Mouse (Mus musculus) adrenal gland, adult 18-20 months (tissue): ENCODE measurements at regions not wholly inside any gene's neighbourhood (a gene's known extent, or its start where the extent isn't known, plus 50 kb on each side); places are given as distances from the start of the nearest gene placed in this dataset.
A peak's percentile ranks its signal among the peaks of the same experiment; 100 is the strongest.

Source experiments
- DNase-seq, 2 experiments: peaks; one replicate each; pipeline ENCODE4 v3.0.0; 2021 to 2022; ENCODE audit warnings: low spot score in 2 of 2

DNA sequence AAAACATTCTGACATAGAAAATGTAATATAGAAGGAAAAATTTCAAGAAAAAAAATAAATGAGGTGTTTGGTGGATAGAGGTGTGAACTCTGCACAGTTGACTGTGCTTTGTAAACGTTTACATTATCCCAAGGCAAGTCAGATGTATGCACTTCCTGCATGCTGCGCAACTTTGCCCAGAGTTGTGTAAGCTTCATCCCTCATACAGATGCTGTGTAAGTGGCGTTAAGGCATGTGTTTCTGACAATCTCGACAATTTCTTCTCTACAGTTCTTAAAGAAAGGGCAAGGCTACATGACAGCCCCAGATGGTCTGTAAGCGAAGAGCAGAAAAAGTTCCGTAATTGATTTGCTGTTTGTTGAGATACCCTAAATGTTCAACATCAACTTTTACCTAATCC, 476.6 kb upstream of the Pitx2 start:
- no peak for DNase-seq

DNA sequence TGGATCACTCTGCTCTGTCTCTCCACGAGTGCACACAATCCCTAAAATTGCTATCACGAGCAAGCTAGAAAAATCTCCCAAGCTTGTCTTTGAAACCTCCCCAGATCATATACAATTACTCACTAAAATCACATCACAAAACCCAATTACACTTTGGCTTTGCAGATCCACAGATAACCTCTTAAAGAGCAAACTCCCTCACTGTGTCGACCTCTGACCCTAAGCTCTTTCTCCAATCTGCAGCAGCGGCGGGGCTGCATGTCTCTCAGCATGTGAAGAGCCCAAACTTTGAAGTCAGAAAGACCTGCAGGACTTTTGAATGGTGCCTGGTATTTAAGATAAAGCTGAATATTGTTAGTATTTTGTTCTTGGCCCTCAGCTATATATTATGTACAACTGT, 479.4 kb upstream of the Pitx2 start:
- no peak for DNase-seq

DNA sequence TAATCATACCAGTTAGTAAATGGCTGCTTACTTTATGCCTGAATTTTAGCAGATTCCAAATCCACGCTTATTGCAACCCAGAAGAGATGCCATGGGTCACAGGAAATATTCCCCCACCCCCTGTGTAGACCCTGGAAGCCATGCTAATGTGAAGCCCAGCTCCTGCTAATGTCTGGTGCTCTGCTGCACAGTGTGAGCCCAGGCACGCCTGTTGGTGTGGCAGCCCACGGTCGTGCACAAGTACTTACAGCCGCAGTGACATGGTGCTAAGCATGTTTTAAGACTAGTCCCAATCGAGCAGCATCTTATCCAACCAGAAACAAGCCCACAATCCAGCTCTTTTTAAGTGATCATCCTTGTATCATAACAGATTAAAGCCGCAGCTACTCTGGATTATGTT, 480.5 kb upstream of the Pitx2 start:
- no peak for DNase-seq

DNA sequence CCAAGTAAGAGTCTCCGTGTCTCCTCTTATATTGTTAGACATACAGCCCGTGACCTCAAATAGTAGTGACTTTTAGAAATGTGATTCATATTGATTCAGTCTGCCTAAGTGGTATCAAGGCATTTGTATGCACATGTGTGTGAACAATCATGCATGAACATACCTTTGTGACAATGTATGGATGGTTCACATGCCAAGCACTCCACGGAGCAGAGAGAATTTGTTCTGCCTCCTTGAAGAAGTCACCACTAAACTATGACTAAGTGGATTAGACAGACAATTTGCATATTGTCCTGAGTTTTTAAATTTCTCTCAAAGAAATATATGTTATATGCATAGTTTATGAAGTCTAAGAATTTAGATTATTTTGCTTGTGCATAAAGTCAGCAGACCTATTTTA, 492.4 kb upstream of the Pitx2 start:
- DNase-seq, result no peak

DNA sequence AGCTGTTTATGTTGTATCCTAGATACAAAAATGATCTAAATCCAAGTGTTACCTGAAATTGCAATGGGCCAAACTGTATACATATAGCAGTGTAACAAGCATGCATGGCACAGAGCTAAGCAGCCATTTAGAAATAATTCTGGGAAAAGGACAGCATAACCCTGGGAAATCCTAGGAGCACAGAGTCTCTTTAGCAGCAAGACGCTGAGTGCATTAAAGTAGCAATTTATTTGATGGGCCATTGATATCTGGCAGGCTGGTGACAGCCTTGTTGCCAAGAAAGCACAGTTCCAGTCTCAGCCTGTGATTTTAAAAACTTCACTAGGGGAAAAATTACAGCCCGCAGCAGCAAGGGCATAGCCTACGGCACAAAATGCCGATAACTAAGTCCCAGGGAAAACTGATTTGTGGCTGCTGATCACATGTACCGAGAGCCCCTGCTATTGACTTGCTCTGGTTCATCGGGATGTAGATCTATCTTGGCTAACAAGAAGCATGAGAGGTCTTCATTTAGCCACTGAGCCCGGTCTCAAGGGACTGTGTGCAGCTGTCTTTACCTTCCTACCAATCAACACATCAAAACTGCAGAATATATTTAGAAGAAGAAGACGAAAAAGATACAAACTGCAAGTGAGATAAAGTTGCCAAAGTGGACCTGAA, 531.1 kb upstream of the Pitx2 start:
- no peak for DNase-seq

DNA sequence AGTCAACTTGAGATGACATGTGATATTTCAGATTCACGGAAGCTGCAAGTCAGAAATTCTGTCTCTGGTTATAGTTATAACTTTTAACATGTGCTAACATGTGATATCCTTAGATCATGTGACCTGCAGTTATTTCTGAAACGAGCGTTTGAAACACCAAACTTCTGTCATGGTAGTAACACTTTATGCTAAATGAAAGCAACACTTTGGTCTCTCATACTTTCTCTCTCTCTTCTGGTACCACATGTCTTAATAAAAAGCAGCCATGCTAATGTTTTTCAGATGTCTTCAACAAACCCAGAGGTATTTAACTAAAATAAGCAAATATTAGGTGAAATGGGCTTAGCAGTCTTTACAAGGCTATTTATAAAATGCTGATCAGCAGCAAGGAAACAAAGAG, 534.5 kb upstream of the Pitx2 start:
- no peak for DNase-seq

DNA sequence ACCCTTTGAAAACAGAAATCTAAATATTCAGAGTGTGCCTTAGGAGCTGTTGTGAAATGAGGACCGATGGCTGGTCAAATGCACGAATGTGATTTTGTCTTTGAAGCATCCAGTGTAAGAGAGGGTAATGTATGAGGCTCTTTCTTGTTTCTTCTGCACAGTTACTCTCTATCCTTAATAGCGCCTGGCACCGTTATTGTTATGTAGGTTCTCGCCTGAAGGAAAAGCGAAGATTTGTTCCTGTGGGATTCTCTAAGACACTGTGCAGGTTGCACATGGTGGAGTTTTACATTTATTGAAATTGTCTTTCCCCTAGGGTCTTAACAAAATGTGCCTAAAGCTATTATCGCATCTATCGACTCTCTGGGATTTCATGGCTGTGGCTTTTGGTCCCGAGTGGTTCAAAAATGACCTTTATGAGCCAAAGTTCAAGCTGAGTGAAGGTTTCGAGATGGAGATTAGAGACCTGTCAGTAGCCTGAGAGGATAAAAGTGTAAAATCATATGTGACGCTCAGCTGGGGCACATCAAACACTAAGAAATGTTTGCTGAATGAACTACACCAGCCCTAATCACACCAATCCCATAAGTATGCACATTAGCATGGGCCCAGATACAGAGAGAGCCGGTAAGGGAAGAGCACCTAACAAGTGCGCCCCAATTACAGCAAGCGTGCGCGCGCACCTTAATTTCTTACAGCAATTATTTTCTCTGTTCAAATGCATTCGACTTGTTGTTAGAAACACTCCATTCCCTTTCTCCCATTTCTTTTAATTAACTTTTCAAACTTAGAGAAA, 562.5 kb upstream of the Pitx2 start:
- no peak for DNase-seq

DNA sequence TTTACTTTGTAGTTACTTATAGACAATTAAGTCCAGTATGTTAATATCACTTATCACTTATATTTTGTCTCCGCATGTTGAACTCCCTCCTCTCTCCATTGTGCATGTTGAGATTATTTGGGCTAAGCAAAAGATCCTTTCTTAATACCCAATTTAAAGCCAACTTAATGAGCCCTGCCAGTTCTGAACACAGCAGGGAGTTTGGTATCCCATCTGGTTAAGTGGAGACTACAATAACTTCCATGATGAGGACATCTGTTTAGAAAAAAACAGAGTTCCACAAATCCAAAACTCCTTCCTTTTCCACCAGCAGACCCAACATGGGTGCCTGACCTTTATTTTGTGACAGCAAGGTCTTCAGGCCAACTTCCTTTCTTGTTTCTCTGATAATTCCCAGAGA, 572.0 kb upstream of the Pitx2 start:
- DNase-seq, result no peak

DNA sequence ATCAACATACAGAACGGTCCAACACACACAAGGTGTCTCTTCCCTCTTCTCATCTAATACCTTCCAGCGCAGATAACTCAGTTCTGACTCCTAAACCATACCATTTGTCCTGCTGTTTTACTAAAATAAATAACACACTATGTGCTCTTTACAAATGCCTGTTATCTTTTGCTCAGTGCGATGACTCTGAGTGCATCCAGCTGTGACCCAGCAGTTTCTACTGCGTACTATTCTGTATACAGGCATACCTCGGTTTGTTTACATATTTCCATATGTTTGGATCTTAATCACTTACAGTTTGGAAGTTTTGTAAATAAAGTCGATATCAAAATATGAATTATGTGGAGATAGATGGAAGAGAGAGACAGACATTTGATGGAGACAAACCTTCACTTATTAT, 583.0 kb upstream of the Pitx2 start:
- no peak for DNase-seq

DNA sequence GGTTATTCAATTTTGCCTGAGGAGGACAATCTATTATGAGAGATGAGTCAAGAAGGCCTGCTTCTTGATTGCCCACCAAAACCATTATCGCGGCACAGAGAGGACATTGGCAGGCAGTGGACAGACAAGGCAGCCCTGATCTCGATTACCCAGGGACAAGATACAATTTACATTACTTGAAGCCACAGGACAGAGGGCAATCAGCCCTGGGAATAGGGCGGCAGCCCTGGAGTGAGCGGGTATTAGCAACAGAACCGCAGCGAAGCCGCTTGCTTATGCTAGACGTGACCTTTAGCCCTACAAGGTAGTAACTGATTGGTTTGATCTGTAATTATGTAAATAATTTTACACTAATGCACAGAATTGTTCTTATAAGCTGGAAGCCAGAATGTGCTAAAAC, 586.0 kb upstream of the Pitx2 start:
- no peak for DNase-seq

DNA sequence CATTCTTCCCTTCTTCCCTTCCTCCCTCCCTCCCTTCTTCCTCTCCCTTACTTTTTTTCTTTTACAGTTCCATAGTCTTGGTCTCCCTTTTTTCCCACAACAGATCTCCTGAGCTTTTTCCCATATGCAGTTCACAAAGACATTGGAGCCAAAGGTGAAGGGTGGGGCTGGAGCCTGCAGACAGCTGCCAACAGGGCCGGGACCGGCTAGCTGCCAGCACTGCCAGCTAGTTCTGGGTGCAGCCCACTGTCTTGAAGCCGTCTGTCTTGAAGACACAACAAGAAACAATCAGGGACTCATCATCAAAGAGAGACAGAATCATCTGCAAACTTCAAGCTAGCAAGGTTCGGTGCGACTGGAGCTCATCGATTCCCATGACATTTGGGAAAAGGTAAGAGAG, 588.9 kb upstream of the Pitx2 start:
- DNase-seq, result no peak

DNA sequence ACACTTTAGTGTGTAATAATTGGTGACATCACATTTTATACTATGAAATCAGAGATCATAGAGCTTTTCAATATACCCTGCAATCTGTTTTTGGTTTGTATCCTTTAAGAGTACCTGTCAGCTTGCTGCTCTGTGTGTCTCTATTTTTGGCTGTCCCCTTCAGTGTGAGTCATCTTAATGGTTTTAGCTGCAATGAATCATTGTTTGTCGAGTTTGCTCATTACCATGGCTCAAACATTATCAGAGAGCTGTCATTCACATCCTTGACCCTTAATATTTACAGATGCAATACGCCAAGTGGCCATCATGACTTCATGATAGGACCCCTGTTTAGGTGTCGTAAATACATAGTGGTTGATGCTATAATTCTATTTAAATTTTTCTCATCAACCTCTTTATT, 591.0 kb upstream of the Pitx2 start:
- peak in 1 of 2 experiments; percentile 4 for DNase-seq

DNA sequence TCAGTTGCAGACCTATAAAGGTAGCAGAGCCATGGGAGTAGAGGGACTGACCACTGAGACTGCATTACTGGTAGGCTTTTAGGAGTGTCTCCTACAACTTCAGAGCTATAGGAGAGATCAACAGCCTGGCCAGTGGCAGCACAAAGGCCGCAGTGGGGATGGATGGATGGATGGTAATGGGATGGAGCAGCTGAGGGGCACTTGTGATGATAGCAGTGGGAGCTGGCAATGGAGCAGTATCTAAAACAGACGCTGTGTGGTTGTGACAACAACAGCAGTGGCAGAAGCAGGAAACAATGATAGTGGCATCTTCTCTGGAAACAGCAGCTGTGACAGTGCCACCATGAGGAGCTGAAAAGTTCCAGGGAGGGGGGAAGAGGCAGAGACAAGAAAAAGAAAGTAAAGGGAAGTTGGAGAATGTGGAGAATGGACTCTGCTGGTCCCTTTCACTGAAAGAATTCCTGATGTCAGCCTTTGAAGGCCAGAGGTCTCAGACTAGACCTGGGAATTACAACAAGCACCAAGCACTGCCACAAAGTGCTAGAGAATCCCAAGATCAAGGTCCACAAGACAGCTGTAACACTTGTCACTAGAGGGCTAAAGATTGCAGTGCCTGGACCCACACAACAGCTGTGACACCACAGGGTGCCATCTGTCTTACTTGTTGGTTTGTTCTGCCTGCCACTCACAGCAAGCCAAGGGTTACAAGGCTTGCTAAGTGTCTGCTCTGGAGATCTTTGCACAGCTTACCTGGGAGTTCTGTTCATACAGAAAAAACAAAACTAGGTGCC, 624.1 kb upstream of the Pitx2 start:
- no peak for DNase-seq

DNA sequence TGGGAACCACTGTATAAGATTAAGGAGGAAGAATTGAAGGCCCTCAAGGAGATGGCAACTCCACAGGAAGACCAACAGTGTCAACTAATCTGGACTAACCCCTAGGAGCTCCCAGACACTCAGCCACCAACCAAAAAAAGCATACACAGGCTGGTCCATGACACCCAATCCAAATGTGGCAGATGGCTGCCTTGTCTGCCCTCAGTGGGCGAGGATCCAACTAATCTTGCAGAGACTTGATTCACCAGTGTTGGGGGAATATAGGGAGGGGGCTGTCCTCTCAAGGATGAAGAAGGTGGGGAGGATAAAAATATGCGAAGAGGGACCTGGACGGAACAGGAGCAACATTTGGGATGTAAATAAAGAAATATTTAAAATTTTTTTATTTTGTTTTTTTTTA, 629.1 kb upstream of the Pitx2 start:
- DNase-seq, result no peak

DNA sequence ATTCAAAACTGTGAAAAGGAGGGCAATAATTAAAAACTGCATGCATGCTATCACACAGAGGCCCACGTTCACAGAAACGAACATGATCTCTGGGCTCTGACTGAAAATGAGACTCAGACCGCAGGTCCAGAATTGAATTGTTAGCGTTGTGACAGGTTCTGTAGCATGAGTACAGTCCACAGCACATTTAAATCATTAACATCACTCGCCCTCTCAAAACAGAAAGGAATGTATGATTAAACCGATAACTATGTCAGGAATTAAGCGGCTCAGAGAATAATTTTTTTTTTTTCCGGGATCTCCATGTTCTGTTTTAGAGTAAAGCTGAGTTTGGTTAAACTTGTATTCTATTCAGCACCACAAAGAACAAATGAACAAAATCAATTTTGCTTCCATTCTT, 634.3 kb upstream of the Pitx2 start:
- DNase-seq, result no peak

DNA sequence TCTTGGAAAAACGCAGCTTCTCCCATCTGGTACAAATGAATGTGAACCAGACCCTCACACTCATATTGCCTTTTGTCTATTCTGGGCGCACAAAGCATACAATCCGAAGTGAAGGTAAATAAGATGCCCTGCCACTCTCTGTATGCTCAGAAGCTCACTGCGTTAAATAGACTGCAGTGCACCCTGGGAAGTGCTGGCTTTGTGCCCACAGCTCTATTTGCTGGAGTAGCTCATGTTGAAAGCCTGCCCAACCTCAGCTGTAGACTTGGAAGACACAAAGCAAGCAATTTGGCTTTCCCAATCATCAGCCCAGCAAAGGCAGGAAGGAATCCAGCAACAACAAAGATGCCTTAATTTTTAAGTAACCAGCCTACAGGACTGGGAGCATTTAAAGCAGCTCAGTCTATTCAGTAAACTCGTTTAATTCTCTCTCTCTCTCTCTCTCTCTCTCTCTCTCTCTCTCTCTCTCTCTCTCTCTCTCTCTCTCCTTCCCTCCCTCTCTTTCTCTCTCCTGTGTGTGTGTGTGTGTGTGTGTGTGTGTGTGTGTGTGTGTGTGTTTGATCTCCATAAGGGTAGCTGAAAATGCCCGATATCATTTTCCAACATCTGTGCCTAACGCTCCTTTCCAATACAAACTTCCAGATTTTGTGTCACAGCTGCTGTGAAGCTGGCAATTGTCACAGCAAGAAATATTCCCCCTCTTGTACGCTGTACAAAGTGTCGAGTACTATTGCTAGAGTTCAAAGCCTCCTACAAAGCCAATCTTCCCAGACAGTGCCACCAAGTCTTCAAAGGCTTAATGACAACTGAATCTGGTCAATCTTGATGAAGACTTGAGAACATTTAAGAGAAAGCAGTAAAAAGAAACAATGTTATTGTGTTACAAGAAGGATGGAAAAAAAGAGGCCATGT, 650.5 kb upstream of the Fam241a start:
- no peak for DNase-seq

DNA sequence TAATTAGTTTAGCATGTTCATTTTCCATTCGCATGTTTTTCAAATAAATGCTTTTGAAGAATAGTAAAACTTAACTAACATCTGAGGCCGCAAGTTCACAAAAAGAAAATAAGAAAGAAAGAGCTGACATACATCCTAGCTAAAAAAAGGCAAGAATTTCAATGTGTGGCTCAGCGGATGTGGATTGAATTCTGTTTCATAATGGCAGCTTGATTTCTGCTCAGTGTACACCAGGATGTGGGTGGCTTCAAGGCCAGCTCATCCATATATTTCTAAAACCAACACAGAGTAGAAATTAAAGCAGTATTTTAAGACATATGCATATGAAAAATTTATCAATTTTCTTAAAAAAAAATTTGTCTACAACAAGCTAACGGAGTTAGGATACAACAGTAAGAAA, 629.3 kb upstream of the Fam241a start:
- DNase-seq, result no peak

DNA sequence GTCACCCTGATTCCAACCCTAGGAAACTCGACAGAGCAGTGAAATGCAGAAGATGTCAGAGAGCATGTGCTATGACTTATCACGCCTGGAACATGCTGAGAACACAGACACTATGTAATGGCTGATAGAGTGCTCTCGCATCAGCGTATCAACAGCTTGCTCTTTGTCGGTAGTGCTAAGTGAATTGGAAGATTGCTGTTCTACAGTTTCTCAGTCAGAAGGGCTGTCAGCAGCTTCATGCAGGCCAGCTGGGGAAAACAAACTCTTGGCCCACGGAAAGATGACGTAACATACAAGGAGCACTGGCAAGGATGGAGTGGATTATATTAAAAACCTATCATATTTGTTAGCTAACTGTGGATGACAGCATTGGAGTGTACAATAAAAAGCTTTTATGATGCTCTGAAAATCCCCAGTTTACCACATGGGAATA, 624.6 kb upstream of the Fam241a start:
- DNase-seq, result no peak

DNA sequence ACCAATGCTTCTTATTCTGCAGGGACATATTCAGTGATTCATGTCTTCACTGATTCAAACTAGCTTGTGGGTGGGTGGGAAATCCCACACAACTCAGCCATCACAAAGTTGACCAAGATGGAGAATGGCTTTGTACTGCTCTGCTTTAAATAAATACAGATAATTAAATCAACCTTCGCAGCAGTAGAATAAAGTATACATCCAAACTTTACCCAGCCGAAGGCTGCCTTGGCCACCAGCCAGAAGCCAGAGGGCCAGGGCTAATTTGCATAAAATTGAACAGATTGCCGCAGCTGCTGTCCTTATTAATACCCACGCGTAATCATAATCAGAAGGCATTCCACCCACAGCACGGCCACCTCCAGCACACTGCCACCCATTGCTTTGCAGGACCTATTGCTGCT, 623.8 kb upstream of the Fam241a start:
- no peak for DNase-seq

DNA sequence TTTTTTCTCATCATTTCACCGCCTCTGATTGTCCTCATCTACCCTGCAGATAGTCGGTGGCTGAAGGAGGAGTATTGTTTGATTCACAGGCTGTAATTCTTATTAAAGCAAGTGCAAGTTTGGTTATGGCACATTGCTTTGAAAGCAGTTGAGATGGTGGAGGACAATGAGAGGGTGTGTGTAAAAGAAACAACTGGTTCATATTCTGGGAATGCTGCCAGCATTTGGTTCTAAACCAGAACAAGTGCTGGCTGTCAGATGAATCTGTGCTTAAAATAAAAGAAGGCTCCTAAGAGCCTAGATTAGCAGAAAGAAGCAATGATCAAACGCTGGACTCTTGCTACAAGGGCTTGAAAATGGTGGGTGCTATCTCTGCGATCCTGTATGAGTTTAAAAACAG, 622.7 kb upstream of the Fam241a start:
- no peak for DNase-seq

DNA sequence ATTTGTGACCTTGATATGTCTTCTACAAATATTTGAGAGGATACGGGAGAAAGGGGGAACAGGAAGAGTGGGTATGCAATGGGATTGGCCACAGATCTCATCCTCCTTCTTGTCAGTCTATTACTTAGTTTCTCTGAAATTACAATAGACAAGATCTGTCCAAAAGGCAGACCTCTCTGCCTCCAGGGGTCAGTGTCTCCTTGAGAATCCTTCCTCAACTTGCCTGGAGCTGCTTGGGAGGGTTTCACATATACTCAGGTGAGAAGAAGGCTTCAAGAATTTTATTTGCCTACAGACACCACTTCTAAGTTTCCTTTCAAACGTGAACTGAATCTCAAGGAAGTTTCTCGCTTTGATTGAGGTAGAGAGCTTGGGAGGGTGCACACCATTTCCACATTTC, 575.0 kb upstream of the Fam241a start:
- DNase-seq, result peak in 1 of 2 experiments; percentile 2
